Mouse (Mus musculus): ENCODE measurements around the gene Erc2. TPM values are rescaled to one million over a fixed set of nuclear protein-coding genes. Genes with fewer than 3 reads are reported as not detected.

The Erc2 gene
- total RNA-seq, 2 experiments from 2014 or later: 5.0 to 8.5 TPM

- no peak for DNase-seq (ENCODE audit: low spot score in 2 of 2)
These were observed 733.8 kb downstream of the Erc2 start for GRCm38 (mm10) chr14:28356031-28356430.

GRCm38 (mm10) chr14:28359502-28359901, 737.3 kb downstream of the Erc2 start:
- no peak for DNase-seq (ENCODE audit: low spot score in 2 of 2)

- DNase-seq (ENCODE audit: low spot score in 2 of 2): no peak
These were observed 737.8 kb downstream of the Erc2 start for GRCm38 (mm10) chr14:28359983-28360382.

GRCm38 (mm10) chr14:28362336-28362735, 740.1 kb downstream of the Erc2 start:
- no peak for DNase-seq (ENCODE audit: low spot score in 2 of 2)

- DNase-seq (ENCODE audit: low spot score in 2 of 2): no peak
These were observed 748.5 kb downstream of the Erc2 start for GRCm38 (mm10) chr14:28370713-28371112.

GRCm38 (mm10) chr14:28371651-28372050, 749.4 kb downstream of the Erc2 start:
- DNase-seq (ENCODE audit: low spot score in 2 of 2): no peak

- DNase-seq (ENCODE audit: low spot score in 2 of 2): no peak
These were observed 753.4 kb downstream of the Erc2 start for GRCm38 (mm10) chr14:28375642-28376091.

GRCm38 (mm10) chr14:28376208-28376805, 754.1 kb downstream of the Erc2 start:
- DNase-seq (ENCODE audit: low spot score in 2 of 2): no peak

GRCm38 (mm10) chr14:28377519-28377918, 755.3 kb downstream of the Erc2 start:
- no peak for DNase-seq (ENCODE audit: low spot score in 2 of 2)

GRCm38 (mm10) chr14:28380129-28380528, 757.9 kb downstream of the Erc2 start:
- no peak for DNase-seq (ENCODE audit: low spot score in 2 of 2)

GRCm38 (mm10) chr14:28381801-28382550, 759.7 kb downstream of the Erc2 start:
- no peak for DNase-seq (ENCODE audit: low spot score in 2 of 2)

GRCm38 (mm10) chr14:28386815-28387607, 764.8 kb downstream of the Erc2 start:
- DNase-seq (ENCODE audit: low spot score in 2 of 2): no peak

- no peak for DNase-seq (ENCODE audit: low spot score in 2 of 2)
These were observed 776.7 kb downstream of the Erc2 start for GRCm38 (mm10) chr14:28398915-28399314.

GRCm38 (mm10) chr14:28399897-28400296, 777.7 kb downstream of the Erc2 start:
- no peak for DNase-seq (ENCODE audit: low spot score in 2 of 2)

- no peak for DNase-seq (ENCODE audit: low spot score in 2 of 2)
These were observed 783.1 kb downstream of the Erc2 start for GRCm38 (mm10) chr14:28405277-28405840.

- DNase-seq (ENCODE audit: low spot score in 2 of 2): no peak
These were observed 787.2 kb downstream of the Erc2 start for GRCm38 (mm10) chr14:28409390-28409789.

GRCm38 (mm10) chr14:28409796-28410347, 787.6 kb downstream of the Erc2 start:
- DNase-seq (ENCODE audit: low spot score in 2 of 2): no peak

GRCm38 (mm10) chr14:28410789-28411225, 788.6 kb downstream of the Erc2 start:
- DNase-seq (ENCODE audit: low spot score in 2 of 2): no peak

- DNase-seq (ENCODE audit: low spot score in 2 of 2): no peak
These were observed 790.2 kb downstream of the Erc2 start for GRCm38 (mm10) chr14:28412252-28412995.

- no peak for DNase-seq (ENCODE audit: low spot score in 2 of 2)
These were observed 791.3 kb downstream of the Erc2 start for GRCm38 (mm10) chr14:28413516-28413915.

Measured in adrenal gland, adult 18-20 months (tissue).